Mouse (Mus musculus) MEL (cell line): ENCODE measurements around the gene Marf1. TPM values are rescaled to one million over a fixed set of nuclear protein-coding genes. Genes with fewer than 3 reads are reported as not detected.

Experiments used
- DNase-seq: peaks from one replicate; pipeline ENCODE4 v3.0.0; 2011; ENCODE audit warnings: low read depth, low spot score
- H3K27ac ChIP-seq: 2 replicates; pipeline ENCODE4 v1.5.1; 2012; ENCODE audit warnings: low read depth, mild to moderate bottlenecking, control low read depth, low read length, moderate library complexity; ENCODE audit not compliant: control insufficient read depth
- H3K27me3 ChIP-seq, 2 experiments: fragments of 150-350 bp in 1 of 2; sonication (generic) in 1 of 2; 2 replicates each; pipeline ENCODE4 v1.6.1; 2012; ENCODE audit warnings: low read length in 2 of 2, mild to moderate bottlenecking in 2 of 2, improper control_type of control experiment in 1 of 2, moderate library complexity in 1 of 2; ENCODE audit not compliant: insufficient read depth in 2 of 2, control insufficient read depth in 1 of 2
- H3K36me3 ChIP-seq, 2 experiments: 2 replicates each; pipeline ENCODE4 v1.6.1; 2012 to 2014; ENCODE audit warnings: low read length in 2 of 2, improper control_type of control experiment in 1 of 2, inconsistent platforms in 1 of 2, mild to moderate bottlenecking in 1 of 2; ENCODE audit not compliant: insufficient read depth in 2 of 2, control insufficient read depth in 1 of 2
- H3K4me1 ChIP-seq, 2 experiments: fragments of 150-350 bp in 1 of 2; sonication (generic) in 1 of 2; 2 replicates each; pipeline ENCODE4 v1.6.1; 2012; ENCODE audit warnings: low read length in 2 of 2, improper control_type of control experiment in 1 of 2, mild to moderate bottlenecking in 1 of 2; ENCODE audit not compliant: insufficient read depth in 2 of 2, control insufficient read depth in 1 of 2
- H3K4me3 ChIP-seq, 2 experiments: fragments of 150-350 bp in 1 of 2; sonication (generic) in 1 of 2; 2 replicates each; pipeline ENCODE4 v1.5.1; 2012; ENCODE audit warnings: low read depth in 2 of 2, low read length in 2 of 2, mild to moderate bottlenecking in 2 of 2, moderate library complexity in 2 of 2, control low read depth in 1 of 2, improper control_type of control experiment in 1 of 2; ENCODE audit not compliant: control insufficient read depth in 1 of 2, insufficient read depth in 1 of 2
- H3K79me2 ChIP-seq: 2 replicates; pipeline ENCODE4 v1.6.1; 2012; ENCODE audit warnings: mild to moderate bottlenecking, low read length, moderate library complexity; ENCODE audit not compliant: control insufficient read depth, poor library complexity, insufficient read depth
- H3K9ac ChIP-seq: 2 replicates; pipeline ENCODE4 v1.6.1; 2012; ENCODE audit warnings: low read depth, mild to moderate bottlenecking, control low read depth, low read length, moderate library complexity; ENCODE audit not compliant: control insufficient read depth, poor library complexity, severe bottlenecking
- H3K9me3 ChIP-seq: fragments of 150-350 bp; sonication (generic); replicated peaks from 2 replicates; pipeline ENCODE4 v1.6.1; 2012; ENCODE audit warnings: mild to moderate bottlenecking, low read length, improper control_type of control experiment, moderate library complexity; ENCODE audit not compliant: insufficient read depth
- BHLHE40 ChIP-seq: IDR thresholded peaks from 2 replicates; pipeline ENCODE4 v1.6.1; 2012; ENCODE audit warnings: low read depth, mild to moderate bottlenecking, inconsistent platforms, low read length, improper control_type of control experiment, borderline replicate concordance
- CHD1 ChIP-seq: IDR thresholded peaks from 2 replicates; pipeline ENCODE4 v1.6.1; 2012; ENCODE audit warnings: low read depth, mild to moderate bottlenecking, inconsistent platforms, low read length, improper control_type of control experiment
- E2F4 ChIP-seq: IDR thresholded peaks from 2 replicates; pipeline ENCODE4 v1.6.1; 2011; ENCODE audit warnings: low read depth, low read length, improper control_type of control experiment, borderline replicate concordance
- ELF1 ChIP-seq: IDR thresholded peaks from 2 replicates; pipeline ENCODE4 v1.6.1; 2014; ENCODE audit warnings: low read depth, mild to moderate bottlenecking, inconsistent platforms, low read length, improper control_type of control experiment, moderate library complexity
- EP300 ChIP-seq, 2 experiments: IDR thresholded peaks; 2 replicates each; pipeline ENCODE4 v1.6.1; 2011; ENCODE audit warnings: improper control_type of control experiment in 2 of 2, low read length in 2 of 2, low read depth in 1 of 2, mild to moderate bottlenecking in 1 of 2
- GATA1 ChIP-seq: IDR thresholded peaks from 2 replicates; pipeline ENCODE4 v1.6.1; 2011; ENCODE audit warnings: low read depth, low read length, improper control_type of control experiment
- HCFC1 ChIP-seq: IDR thresholded peaks from 2 replicates; pipeline ENCODE4 v1.6.1; 2012; ENCODE audit warnings: low read depth, mild to moderate bottlenecking, inconsistent platforms, low read length, improper control_type of control experiment, moderate library complexity
- MAFK ChIP-seq: IDR thresholded peaks from 2 replicates; pipeline ENCODE4 v1.6.1; 2011; ENCODE audit warnings: low read depth, mild to moderate bottlenecking, low read length, improper control_type of control experiment, borderline replicate concordance
- MAX ChIP-seq: IDR thresholded peaks from 2 replicates; pipeline ENCODE4 v1.6.1; 2011; ENCODE audit warnings: low read length, improper control_type of control experiment
- MAZ ChIP-seq: IDR thresholded peaks from 2 replicates; pipeline ENCODE4 v1.6.1; 2012; ENCODE audit warnings: low read depth, mild to moderate bottlenecking, inconsistent platforms, low read length, improper control_type of control experiment
- MEF2A ChIP-seq: IDR thresholded peaks from 2 replicates; pipeline ENCODE4 v1.6.1; 2014; ENCODE audit warnings: low read depth, mild to moderate bottlenecking, inconsistent platforms, low read length, improper control_type of control experiment; ENCODE audit not compliant: poor library complexity, insufficient replicate concordance, severe bottlenecking; ENCODE audit errors: extremely low read depth
- MYB ChIP-seq: IDR thresholded peaks from 2 replicates; pipeline ENCODE4 v1.6.1; 2011; ENCODE audit warnings: mild to moderate bottlenecking, low read depth, low read length, improper control_type of control experiment
- MYC ChIP-seq: IDR thresholded peaks from 2 replicates; pipeline ENCODE4 v1.6.1; 2011; ENCODE audit warnings: low read depth, mild to moderate bottlenecking, low read length, improper control_type of control experiment, moderate library complexity
- NRF1 ChIP-seq: IDR thresholded peaks from 2 replicates; pipeline ENCODE4 v1.6.1; 2014; ENCODE audit warnings: low read depth, mild to moderate bottlenecking, inconsistent platforms, low read length, improper control_type of control experiment, moderate library complexity; ENCODE audit not compliant: poor library complexity, insufficient read depth, severe bottlenecking
- RAD21 ChIP-seq: IDR thresholded peaks from 2 replicates; pipeline ENCODE4 v1.6.1; 2011; ENCODE audit warnings: mild to moderate bottlenecking, low read depth, low read length, improper control_type of control experiment
- RCOR1 ChIP-seq: IDR thresholded peaks from 2 replicates; pipeline ENCODE4 v1.6.1; 2012; ENCODE audit warnings: low read depth, mild to moderate bottlenecking, inconsistent platforms, low read length, improper control_type of control experiment
- SIN3A ChIP-seq: IDR thresholded peaks from 2 replicates; pipeline ENCODE4 v1.6.1; 2012; ENCODE audit warnings: low read length, improper control_type of control experiment, inconsistent platforms
- TAL1 ChIP-seq: IDR thresholded peaks from 2 replicates; pipeline ENCODE4 v1.6.1; 2012; ENCODE audit warnings: mild to moderate bottlenecking, inconsistent platforms, low read length, moderate library complexity, mixed read lengths
- USF1 ChIP-seq: IDR thresholded peaks from 2 replicates; pipeline ENCODE4 v1.6.1; 2014; ENCODE audit warnings: low read depth, mild to moderate bottlenecking, inconsistent platforms, low read length, improper control_type of control experiment, moderate library complexity
- USF2 ChIP-seq, 2 experiments: IDR thresholded peaks; 2 replicates each; pipeline ENCODE4 v1.6.1; 2011 to 2012; ENCODE audit warnings: improper control_type of control experiment in 2 of 2, low read length in 2 of 2, borderline replicate concordance in 1 of 2, inconsistent platforms in 1 of 2, low read depth in 1 of 2, mild to moderate bottlenecking in 1 of 2; ENCODE audit not compliant: insufficient read depth in 1 of 2
- ZC3H11A ChIP-seq: IDR thresholded peaks from 2 replicates; pipeline ENCODE4 v1.6.1; 2012; ENCODE audit warnings: low read depth, mild to moderate bottlenecking, inconsistent platforms, low read length, improper control_type of control experiment
- polyA plus RNA-seq, 2 experiments: library from polyadenylated mRNA; stranded (reverse) in 1 of 2; unstranded in 1 of 2; fragments of >175 nt in 1 of 2; fragments of >200 nt in 1 of 2; gene quantifications; 2 replicates each; pipeline versions ENCODE4 v1.2.1 to v1.2.4; 2012; ENCODE audit warnings: low replicate concordance in 2 of 2, low read depth in 1 of 2; ENCODE audit not compliant: insufficient read length in 2 of 2, insufficient read depth in 1 of 2, missing spikeins in 1 of 2
- total RNA-seq: library from RNA; depleted of rRNA; stranded (reverse); fragments of 300-350 nt; gene quantifications from 2 replicates; pipeline ENCODE4 v1.2.3, GENCODE M21; 2012

Marf1 gene
- total and polyA plus RNA-seq, 3 experiments = 8.7 to 16.2 TPM; not detected in 1

DNA sequence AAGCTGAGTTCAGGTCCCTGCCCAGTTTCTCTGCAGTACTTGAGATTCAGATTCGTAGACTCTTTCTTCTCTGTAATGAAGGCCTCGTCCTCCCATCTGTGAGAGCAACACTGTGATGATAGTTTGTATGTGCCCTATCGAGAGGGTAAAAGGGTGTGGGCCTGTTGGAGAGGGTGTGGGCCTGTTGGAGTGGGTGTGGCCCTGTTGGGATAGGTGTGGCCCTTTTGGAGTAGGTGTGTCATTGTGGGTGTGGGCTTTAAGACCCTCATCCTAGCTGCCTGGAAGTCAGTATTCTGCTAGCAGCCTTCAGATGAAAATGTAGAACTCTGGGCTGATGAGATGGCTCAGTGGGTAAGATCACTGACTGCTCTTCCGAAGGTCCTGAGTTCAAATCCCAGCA lies 3.3 kb upstream of the Marf1 start:
- Histone ChIP-seq H3K9ac (no peak overlapping the region), H3K4me3 (no peak overlapping the region), H3K9me3 (no peaks in the 10 kb centered on the region), H3K36me3 (peaks cover 1 to 11% of the 10 kb centered on the region in 2 experiments; a peak in 3 of 4 replicates), H3K27me3 (no peaks in the 10 kb centered on the region), H3K27ac (no peak overlapping the region), H3K79me2 (peaks cover 14% of the 10 kb centered on the region)
- no peak for DNase-seq
- TF ChIP-seq ZC3H11A (no peak), MAZ (no peak), ELF1 (no peak), MAX (no peak), TAL1 (no peak), USF1 (no peak), RAD21 (no peak), SIN3A (no peak)
- TF ChIP-seq, all 39 proteins: peak for 0
- H3K4me1 ChIP-seq = peaks cover 0 to 5% of the 10 kb centered on the region in 2 experiments; a peak in 2 of 4 replicates

DNA sequence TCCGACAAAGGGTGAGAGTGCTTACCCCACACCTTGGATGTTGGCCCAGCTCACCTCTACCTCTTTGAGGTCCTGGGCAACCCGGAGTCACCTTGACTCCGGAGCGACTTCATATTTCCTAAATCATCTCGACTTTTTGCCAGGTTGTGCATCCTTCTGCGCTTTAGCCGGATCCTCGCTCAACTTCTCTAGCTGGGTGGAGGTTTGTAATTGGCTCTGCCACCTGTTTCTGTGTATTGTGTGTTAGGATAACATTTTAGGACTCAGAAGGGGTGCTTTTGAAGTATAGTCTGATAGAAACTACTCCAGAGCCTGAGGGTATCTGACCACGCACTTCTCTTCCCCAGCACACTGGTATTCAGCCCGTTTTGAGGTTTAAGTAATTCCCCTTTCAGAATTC lies 580 bp upstream of the Marf1 start:
- no peaks in the 10 kb centered on the region for H3K27me3 ChIP-seq
- peak overlapping the region; percentile 18 for H3K27ac ChIP-seq
- peaks cover 0 to 5% of the 10 kb centered on the region in 2 experiments; a peak in 2 of 4 replicates for H3K4me1 ChIP-seq
- peak overlapping the region; percentile 83 to 85 for H3K4me3 ChIP-seq
- H3K36me3 ChIP-seq = peaks cover 0 to 14% of the 10 kb centered on the region in 2 experiments; a peak in 2 of 4 replicates
- no peaks in the 10 kb centered on the region for H3K9me3 ChIP-seq
- peaks cover 16% of the 10 kb centered on the region for H3K79me2 ChIP-seq
- peak; percentile 60 for DNase-seq
- H3K9ac ChIP-seq = peak overlapping the region; percentile 83
- TF ChIP-seq USF2 (IDR thresholded peaks at IDR 0.05; ENCODE audit: borderline replicate concordance in 1 of 2, insufficient read depth in 1 of 2, low read depth in 1 of 2, low read length in 2 of 2) = no peak
- TF ChIP-seq NRF1 = no peak
- no peak for TF ChIP-seq MYC
- no peak for TF ChIP-seq BHLHE40
- TF ChIP-seq EP300 (IDR thresholded peaks at IDR 0.05; ENCODE audit: low read depth in 1 of 2, low read length in 2 of 2) = no peak
- TF ChIP-seq HCFC1 = no peak
- TF ChIP-seq MYB = no peak
- TF ChIP-seq RCOR1 = no peak
- TF ChIP-seq MEF2A = no peak
- no peak for TF ChIP-seq MAFK
- no peak for TF ChIP-seq GATA1
- TF ChIP-seq E2F4 = no peak
- TF ChIP-seq CHD1 = no peak
